Mouse (Mus musculus): ENCODE measurements around the gene Zfp772. TPM values are rescaled to one million over a fixed set of nuclear protein-coding genes. Genes with fewer than 3 reads are reported as not detected.
A peak's percentile ranks its signal among the peaks of the same experiment; 100 is the strongest.
"Not testable (repeated sequence)": the region's sequence is repeated elsewhere in the genome, so short reads cannot be mapped to it uniquely, and the experiment has no call there.

Gene Zfp772
- total RNA-seq (2021): 1 to 10 TPM; 8.7 to 9.2 TPM

- intact Hi-C loops (cut with DNase I): not testable (repeated sequence)
Measured at GRCm38 (mm10) chr7:7209313-7210151, at the start of gene Zfp772. Gene Zfp772 (minus strand): TSS chr7:7209998.

GRCm38 (mm10) chr7:7247228-7247627 lies 37.4 kb upstream of the Zfp772 start, which contains the start of gene Vmn2r29:
Gene Vmn2r29 (minus strand): TSS chr7:7247328.
- DNase-seq (ENCODE audit: extremely low spot score in 1 of 2, low spot score in 2 of 2); intact Hi-C loops (cut with DNase I): not testable (repeated sequence)

More at GRCm38 (mm10) chr7:7209313-7210151, at the start of gene Zfp772:
- peak; percentile 27 to 31 for DNase-seq (ENCODE audit: extremely low spot score in 1 of 2, low spot score in 2 of 2)

DNA sequence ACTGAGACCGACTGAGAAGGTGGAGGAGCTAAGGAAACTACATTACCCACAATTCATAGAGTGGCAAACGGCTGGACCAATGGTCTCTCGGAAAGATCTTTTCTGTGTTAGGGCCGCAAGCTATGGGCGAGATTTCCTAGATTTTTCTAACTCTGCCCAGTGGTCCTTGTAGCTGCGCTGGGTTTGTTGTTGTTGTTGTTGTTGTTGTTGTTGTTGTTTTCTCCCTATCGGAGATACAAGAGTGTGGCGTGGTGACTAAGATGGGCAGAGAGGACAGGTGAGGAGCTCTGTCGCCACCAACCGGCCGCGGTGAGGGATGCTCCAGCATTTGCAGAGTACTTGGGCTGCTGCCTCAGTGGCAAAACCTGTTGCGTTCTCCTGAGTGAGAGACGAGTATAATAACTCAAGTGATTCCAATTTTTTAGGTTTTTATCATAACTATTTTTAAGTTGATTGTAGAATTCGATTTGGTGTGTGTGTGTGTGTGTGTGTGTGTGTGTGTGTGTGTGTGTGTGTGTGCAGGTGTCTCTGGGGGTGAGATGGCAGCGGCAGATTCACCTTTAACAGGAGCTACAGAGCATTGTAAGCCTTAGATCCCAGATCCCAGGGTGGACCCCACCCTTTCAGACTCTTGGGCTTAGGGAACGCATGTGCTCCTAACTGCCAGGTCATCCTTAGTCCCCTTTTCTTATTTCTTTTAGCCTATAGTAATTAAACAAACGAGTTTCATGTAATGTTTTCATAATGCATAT lies 21.4 kb downstream of the Zfp772 start:
- intact Hi-C loops (cut with DNase I): no loop called here

GRCm38 (mm10) chr7:7187417-7188190 lies 22.2 kb downstream of the Zfp772 start:
- no peak for DNase-seq (ENCODE audit: extremely low spot score in 1 of 2, low spot score in 2 of 2)
- intact Hi-C loops (cut with DNase I): no loop called here

More for the DNA sequence above, 21.4 kb downstream of the Zfp772 start:
- DNase-seq (ENCODE audit: extremely low spot score in 1 of 2, low spot score in 2 of 2): peak; percentile 60 to 85

- intact Hi-C loops (cut with DNase I): no loop called here
- no peak for DNase-seq (ENCODE audit: extremely low spot score in 1 of 2, low spot score in 2 of 2)
Measured at GRCm38 (mm10) chr7:7185897-7186296, 23.9 kb downstream of the Zfp772 start.

DNA sequence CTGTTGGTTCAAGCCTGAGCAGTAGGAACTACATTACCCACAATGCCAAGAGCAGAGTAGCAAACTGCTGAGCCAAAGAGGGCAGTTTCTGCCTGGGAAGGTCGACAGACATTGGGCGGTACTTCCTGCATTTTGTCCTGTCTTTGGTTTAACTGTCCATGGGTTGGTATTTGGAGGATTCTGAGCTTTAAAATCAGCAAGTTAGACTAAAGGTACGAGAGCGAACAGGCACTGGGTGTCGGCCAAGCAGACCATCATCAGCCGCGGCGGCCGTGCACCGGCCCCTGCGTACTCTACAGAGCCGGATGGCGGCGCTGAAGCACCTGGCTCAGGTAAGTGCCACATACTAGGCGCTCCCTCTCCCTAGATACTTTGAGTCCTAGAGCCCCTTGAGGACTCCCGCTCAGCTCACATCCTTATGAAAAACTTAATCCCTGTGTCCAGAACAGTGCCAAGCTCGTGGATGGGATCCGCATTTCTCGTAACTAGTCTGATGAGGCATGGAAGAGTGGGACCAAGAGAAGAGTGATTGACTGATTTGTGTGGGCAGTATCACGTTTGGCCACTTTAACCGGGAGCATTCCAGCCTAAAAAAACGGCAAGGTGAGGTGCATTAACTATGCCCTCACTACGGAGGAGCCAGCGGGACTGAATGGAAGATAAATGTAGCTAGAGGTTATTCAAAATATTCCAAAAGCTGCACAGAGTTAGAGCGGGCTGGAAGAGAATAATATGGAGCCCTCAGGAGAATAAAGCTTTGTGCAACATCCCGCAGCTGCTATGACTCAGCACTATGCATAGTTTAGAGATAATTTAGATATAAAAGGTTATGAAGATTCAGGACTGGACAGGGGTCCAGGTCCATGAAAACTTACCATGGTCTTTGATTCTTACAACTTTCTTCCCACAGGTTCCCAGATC lies 38.3 kb downstream of the Zfp772 start, which contains the start of gene Zfp418:
Zfp418 (plus strand) TSS at position 104 of the 921 bp plus-strand sequence.
- peak; percentile 54 to 69 for DNase-seq (ENCODE audit: extremely low spot score in 1 of 2, low spot score in 2 of 2)
- intact Hi-C loops (cut with DNase I): no loop called here

Other genes with a start within 250 kb of the Zfp772 start
- under 1 TPM in 1 of 2 experiments, not detected in 1; 0.64 TPM for gene Aurkc, start 214.7 kb downstream of the Zfp772 start, total RNA-seq (2021)
- 10 to 100 TPM; 11.9 to 12.0 TPM for gene Zfp954, start 88.5 kb downstream of the Zfp772 start, total RNA-seq (2021)
- gene Zfp773, start 73.2 kb downstream of the Zfp772 start, total RNA-seq (2021): 1 to 10 TPM; 1.8 to 2.7 TPM
- 1 to 10 TPM; 5.8 to 6.3 TPM for gene Zfp418, start 38.7 kb downstream of the Zfp772 start, total RNA-seq (2021)
- gene Vmn2r29, start 37.3 kb upstream of the Zfp772 start, total RNA-seq (2021): 1 to 10 TPM; 2.0 to 2.2 TPM
- gene Gm45844, start 68.3 kb upstream of the Zfp772 start, total RNA-seq (2021): 10 to 100 TPM; 12.3 to 13.5 TPM
- gene Clcn4, start 90.9 kb upstream of the Zfp772 start, total RNA-seq (2021): 100 to 1,000 TPM; 171 to 174 TPM
- under 1 TPM; 0.10 to 0.15 TPM for gene Vmn2r30, start 127.6 kb upstream of the Zfp772 start, total RNA-seq (2021)
- not detected for gene Gm45783, start 164.6 kb upstream of the Zfp772 start, total RNA-seq (2021)
- gene Vmn2r31, start 189.7 kb upstream of the Zfp772 start, total RNA-seq (2021): not detected